Mouse (Mus musculus) kidney, postnatal 14 days (tissue): ENCODE measurements at regions not wholly inside any gene's neighbourhood (a gene's known extent, or its start where the extent isn't known, plus 50 kb on each side); places are given as distances from the start of the nearest gene placed in this dataset.

Source experiments
- DNase-seq: peaks from one replicate; pipeline ENCODE4 v3.0.0; 2022; ENCODE audit warnings: mixed read lengths

- DNase-seq, result no peak
Observed at GRCm38 (mm10) chr8:44094818-44095217, 385.0 kb upstream of the Adam34 start.

- DNase-seq, result no peak
Observed at GRCm38 (mm10) chr8:44093491-44093890, 383.6 kb upstream of the Adam34 start.

- DNase-seq, result no peak
Observed at GRCm38 (mm10) chr8:44082057-44082456, 372.2 kb upstream of the Adam34 start.

GRCm38 (mm10) chr8:44058846-44059245 is 349.0 kb upstream of the Adam34 start:
- DNase-seq, result no peak

- no peak for DNase-seq
Observed at GRCm38 (mm10) chr8:44042572-44043355, 332.9 kb upstream of the Adam34 start.

- DNase-seq, result no peak
Observed at GRCm38 (mm10) chr8:44034211-44034610, 324.4 kb upstream of the Adam34 start.

- no peak for DNase-seq
Observed at GRCm38 (mm10) chr8:44031376-44031775, 321.5 kb upstream of the Adam34 start.

GRCm38 (mm10) chr8:44030972-44031371 is 321.1 kb upstream of the Adam34 start:
- DNase-seq, result peak; percentile 2

- peak; percentile 62 for DNase-seq
Observed at GRCm38 (mm10) chr8:44027738-44028137, 317.9 kb upstream of the Adam34 start.

- peak; percentile 41 for DNase-seq
Observed at GRCm38 (mm10) chr8:44025926-44026325, 316.1 kb upstream of the Adam34 start.

- no peak for DNase-seq
Observed at GRCm38 (mm10) chr8:44024028-44024427, 314.2 kb upstream of the Adam34 start.
